Mouse (Mus musculus): ENCODE measurements at regions not wholly inside any gene's neighbourhood (a gene's known extent, or its start where the extent isn't known, plus 50 kb on each side); places are given as distances from the start of the nearest gene placed in this dataset.

DNA sequence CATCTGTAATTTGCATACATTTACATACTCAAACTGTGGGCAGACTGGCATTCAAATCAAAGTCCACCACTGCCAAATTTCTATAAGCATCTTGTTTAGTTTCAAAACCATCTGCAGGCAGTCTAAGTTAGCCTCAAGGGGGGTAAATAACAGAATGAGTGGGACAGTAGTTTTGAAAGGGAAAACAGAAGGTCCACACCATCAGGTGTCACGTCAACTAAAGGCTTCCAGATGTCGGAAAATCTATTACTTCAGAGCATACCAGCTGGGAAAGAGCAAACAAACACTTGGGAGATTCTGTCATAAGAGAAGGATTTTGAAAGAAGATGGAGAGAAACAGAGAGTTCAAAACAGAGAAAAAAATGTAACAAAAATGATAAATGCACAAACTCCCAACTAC is 402.1 kb upstream of the Rack1 start:
- no peak for TF ChIP-seq CTCF (IDR thresholded peaks at IDR 0.05; ENCODE audit: low read depth)
- TF ChIP-seq EP300 (optimal IDR thresholded peaks at IDR 0.05): no peak

All from stomach, postnatal 0 days (tissue).